Mouse (Mus musculus): ENCODE results near the gene Pik3ap1. TPM values are rescaled to one million over a fixed set of nuclear protein-coding genes. Genes with fewer than 3 reads are reported as not detected.

Pik3ap1 gene
- polyA plus RNA-seq, 1 experiment from 2014 or later = 1.6 TPM

DNA sequence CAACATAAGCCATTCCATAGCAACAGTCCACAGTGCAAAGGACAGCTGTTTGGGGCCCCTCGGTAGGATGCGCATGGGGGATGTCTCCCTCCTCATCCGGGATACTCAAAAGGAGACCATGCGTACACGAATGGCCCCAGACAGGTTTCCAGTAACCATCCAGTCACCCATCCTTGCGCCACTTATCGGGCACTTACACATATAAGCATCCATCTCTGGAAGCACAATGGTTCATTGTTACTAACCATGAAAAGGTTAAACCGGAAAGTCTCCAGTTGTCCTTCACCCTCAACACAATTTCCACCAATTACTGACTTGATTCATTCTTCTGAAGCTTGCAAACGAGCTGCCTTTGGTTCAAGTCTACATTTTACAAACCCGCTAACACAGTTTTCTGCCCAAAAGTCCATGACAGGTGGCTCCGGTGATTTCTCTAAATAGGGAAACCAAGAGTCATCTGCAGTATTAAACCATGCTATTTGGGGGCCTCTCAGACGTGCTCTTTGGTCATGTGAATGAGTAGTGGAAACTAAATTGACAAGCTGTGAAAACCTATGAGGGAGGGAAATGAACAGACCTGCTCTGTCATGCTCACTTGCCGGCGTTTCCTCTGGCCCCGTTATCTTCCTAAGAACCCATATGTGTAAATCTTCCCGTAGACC lies 18.6 kb downstream of the Pik3ap1 start:
- no peaks in the 10 kb centered on the region for H3K27me3 ChIP-seq (replicated peaks)
- no peak for ATAC-seq (ENCODE audit: low FRiP score)
- H3K9me3 ChIP-seq (replicated peaks) = no peaks in the 10 kb centered on the region
- H3K27ac ChIP-seq (replicated peaks) = no peak overlapping the region
- no peaks in the 10 kb centered on the region for H3K36me3 ChIP-seq
- no peaks in the 10 kb centered on the region for H3K4me1 ChIP-seq
- H3K9ac ChIP-seq (replicated peaks) = no peak overlapping the region
- 89% methylated on average over 16 of the region's 16 CpGs for WGBS
- H3K4me2 ChIP-seq = no peak overlapping the region
- no peak overlapping the region for H3K4me3 ChIP-seq (replicated peaks)

- no peak overlapping the region for H3K4me2 ChIP-seq
- ATAC-seq (ENCODE audit: low FRiP score) = no peak
- no peak overlapping the region for H3K4me3 ChIP-seq (replicated peaks)
- H3K9ac ChIP-seq (replicated peaks) = no peak overlapping the region
- H3K4me1 ChIP-seq = no peaks in the 10 kb centered on the region
- H3K27me3 ChIP-seq (replicated peaks) = no peaks in the 10 kb centered on the region
- H3K36me3 ChIP-seq = no peaks in the 10 kb centered on the region
- H3K9me3 ChIP-seq (replicated peaks) = no peaks in the 10 kb centered on the region
- no peak overlapping the region for H3K27ac ChIP-seq (replicated peaks)
- 89% methylated on average over 5 of the region's 5 CpGs for WGBS
Measured at GRCm38 (mm10) chr19:41365570-41365969, 19.3 kb downstream of the Pik3ap1 start.

GRCm38 (mm10) chr19:41364509-41364908 lies 20.4 kb downstream of the Pik3ap1 start:
- Histone ChIP-seq H3K9ac (replicated peaks) (no peak overlapping the region), H3K4me2 (no peak overlapping the region), H3K36me3 (no peaks in the 10 kb centered on the region), H3K27ac (replicated peaks) (no peak overlapping the region), H3K27me3 (replicated peaks) (no peaks in the 10 kb centered on the region), H3K4me1 (no peaks in the 10 kb centered on the region), H3K4me3 (replicated peaks) (no peak overlapping the region), H3K9me3 (replicated peaks) (no peaks in the 10 kb centered on the region)
- 84% methylated on average over 3 of the region's 3 CpGs for WGBS
- ATAC-seq (ENCODE audit: low FRiP score) = no peak

- WGBS = 90% methylated on average over 2 of the region's 2 CpGs
- Histone ChIP-seq H3K27me3 (replicated peaks) (no peaks in the 10 kb centered on the region), H3K9ac (replicated peaks) (no peak overlapping the region), H3K4me2 (no peak overlapping the region), H3K4me1 (no peaks in the 10 kb centered on the region), H3K36me3 (no peaks in the 10 kb centered on the region), H3K4me3 (replicated peaks) (no peak overlapping the region), H3K27ac (replicated peaks) (no peak overlapping the region), H3K9me3 (replicated peaks) (no peaks in the 10 kb centered on the region)
- ATAC-seq (ENCODE audit: low FRiP score) = no peak
Measured at GRCm38 (mm10) chr19:41362963-41363362, 21.9 kb downstream of the Pik3ap1 start.

GRCm38 (mm10) chr19:41360459-41360858 lies 24.4 kb downstream of the Pik3ap1 start:
- ATAC-seq (ENCODE audit: low FRiP score) = no peak
- Histone ChIP-seq H3K27ac (replicated peaks) (no peak overlapping the region), H3K4me1 (no peaks in the 10 kb centered on the region), H3K27me3 (replicated peaks) (no peaks in the 10 kb centered on the region), H3K9me3 (replicated peaks) (no peaks in the 10 kb centered on the region), H3K36me3 (no peaks in the 10 kb centered on the region), H3K4me2 (no peak overlapping the region), H3K9ac (replicated peaks) (no peak overlapping the region), H3K4me3 (replicated peaks) (no peak overlapping the region)
- WGBS = 12% methylated on average over 2 of the region's 2 CpGs

DNA sequence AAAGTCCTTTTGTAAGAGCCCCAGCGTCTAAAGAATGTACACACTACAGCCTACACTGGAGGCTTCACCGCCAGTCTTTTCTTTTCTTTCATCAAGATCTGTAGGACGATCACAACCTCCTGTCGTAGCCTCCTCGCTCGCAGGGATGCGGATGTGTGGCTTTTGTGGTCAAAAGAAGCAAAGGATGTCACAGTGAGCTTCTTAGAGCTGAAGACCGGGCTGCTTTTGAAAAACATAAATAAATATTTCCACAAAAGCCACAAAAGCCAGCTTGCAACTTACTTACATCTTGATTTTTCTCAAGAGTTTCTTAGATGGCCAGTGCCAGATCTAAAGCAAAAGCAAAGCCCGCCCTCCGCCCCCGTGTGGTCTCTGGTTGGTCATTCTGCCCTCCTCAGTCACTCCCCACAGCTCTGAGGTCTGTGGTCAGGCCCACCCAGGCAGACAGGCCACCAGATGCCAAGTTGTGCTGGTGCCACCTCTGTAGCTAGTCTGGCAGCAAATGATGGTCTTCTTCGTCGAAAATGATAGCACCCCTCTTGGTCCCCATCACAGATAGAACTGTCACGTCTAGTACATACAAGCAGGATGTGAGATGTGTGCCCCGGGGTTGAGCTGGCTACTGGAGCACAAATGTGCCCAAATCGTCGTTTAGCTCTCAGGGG lies 30.5 kb downstream of the Pik3ap1 start:
- H3K9me3 ChIP-seq (replicated peaks) = no peaks in the 10 kb centered on the region
- H3K27me3 ChIP-seq (replicated peaks) = no peaks in the 10 kb centered on the region
- H3K9ac ChIP-seq (replicated peaks) = no peak overlapping the region
- ATAC-seq (ENCODE audit: low FRiP score) = no peak
- H3K4me2 ChIP-seq = no peak overlapping the region
- 86% methylated on average over 17 of the region's 17 CpGs for WGBS
- no peak overlapping the region for H3K27ac ChIP-seq (replicated peaks)
- no peak overlapping the region for H3K4me3 ChIP-seq (replicated peaks)
- no peaks in the 10 kb centered on the region for H3K4me1 ChIP-seq
- H3K36me3 ChIP-seq = no peaks in the 10 kb centered on the region

GRCm38 (mm10) chr19:41349624-41350023 lies 35.3 kb downstream of the Pik3ap1 start:
- no peak overlapping the region for H3K4me3 ChIP-seq (replicated peaks)
- H3K4me2 ChIP-seq = no peak overlapping the region
- no peaks in the 10 kb centered on the region for H3K27me3 ChIP-seq (replicated peaks)
- no peak for ATAC-seq (ENCODE audit: low FRiP score)
- H3K9ac ChIP-seq (replicated peaks) = no peak overlapping the region
- no peaks in the 10 kb centered on the region for H3K36me3 ChIP-seq
- H3K4me1 ChIP-seq = peaks cover 19% of the 10 kb centered on the region
- no peak overlapping the region for H3K27ac ChIP-seq (replicated peaks)
- H3K9me3 ChIP-seq (replicated peaks) = no peaks in the 10 kb centered on the region
- WGBS = 93% methylated on average over 3 of the region's 3 CpGs

DNA sequence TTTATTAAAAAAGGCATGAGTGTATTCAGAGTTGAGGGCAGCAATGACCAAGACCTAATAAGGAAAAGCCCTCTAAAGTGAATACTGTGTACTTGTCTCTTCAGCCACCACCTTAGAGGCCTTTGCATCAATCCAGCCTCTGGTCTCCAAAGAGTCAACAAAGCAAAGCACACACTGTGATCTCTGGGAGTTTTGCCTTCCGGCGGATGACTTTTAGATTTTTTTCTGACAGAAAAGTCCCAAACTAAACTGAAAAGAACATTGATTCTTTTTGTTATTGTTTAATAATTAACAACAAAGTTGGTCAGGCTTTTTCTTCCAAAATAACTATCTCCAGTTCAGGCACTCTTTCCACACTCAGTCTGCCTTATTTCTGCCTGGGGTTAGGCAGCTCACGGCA lies 36.7 kb downstream of the Pik3ap1 start:
- 93% methylated on average over 3 of the region's 3 CpGs for WGBS
- ATAC-seq (ENCODE audit: low FRiP score) = no peak
- no peak overlapping the region for H3K4me3 ChIP-seq (replicated peaks)
- peaks cover 20% of the 10 kb centered on the region for H3K4me1 ChIP-seq
- no peak overlapping the region for H3K9ac ChIP-seq (replicated peaks)
- no peak overlapping the region for H3K27ac ChIP-seq (replicated peaks)
- H3K9me3 ChIP-seq (replicated peaks) = no peaks in the 10 kb centered on the region
- no peaks in the 10 kb centered on the region for H3K27me3 ChIP-seq (replicated peaks)
- no peaks in the 10 kb centered on the region for H3K36me3 ChIP-seq
- no peak overlapping the region for H3K4me2 ChIP-seq

DNA sequence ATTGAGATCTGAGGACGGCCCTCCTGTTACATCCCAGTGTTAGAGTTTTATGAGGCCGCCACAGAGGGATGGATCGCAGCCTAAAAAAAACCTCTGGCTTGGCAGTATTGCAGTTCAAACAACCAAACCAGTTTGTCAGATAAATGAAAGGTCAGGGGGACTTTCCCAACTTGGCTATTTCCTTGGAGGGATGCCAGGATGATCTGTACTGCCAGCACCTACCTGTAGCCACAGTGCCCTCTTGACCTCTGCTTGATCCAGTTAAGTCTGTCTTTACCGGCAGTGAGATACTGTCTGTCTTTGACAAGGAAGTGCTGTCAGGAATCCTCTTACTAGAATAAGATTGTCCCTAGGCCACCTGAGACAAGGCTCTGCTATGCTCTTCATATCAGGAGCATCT lies 37.6 kb downstream of the Pik3ap1 start:
- H3K27me3 ChIP-seq (replicated peaks) = no peaks in the 10 kb centered on the region
- ATAC-seq (ENCODE audit: low FRiP score) = no peak
- H3K9me3 ChIP-seq (replicated peaks) = no peaks in the 10 kb centered on the region
- H3K27ac ChIP-seq (replicated peaks) = no peak overlapping the region
- peaks cover 20% of the 10 kb centered on the region for H3K4me1 ChIP-seq
- 81% methylated on average over 4 of the region's 4 CpGs for WGBS
- no peak overlapping the region for H3K9ac ChIP-seq (replicated peaks)
- no peaks in the 10 kb centered on the region for H3K36me3 ChIP-seq
- H3K4me2 ChIP-seq = no peak overlapping the region
- H3K4me3 ChIP-seq (replicated peaks) = no peak overlapping the region

GRCm38 (mm10) chr19:41346099-41346850 lies 38.6 kb downstream of the Pik3ap1 start:
- Histone ChIP-seq H3K4me2 (no peak overlapping the region), H3K27ac (replicated peaks) (no peak overlapping the region), H3K9me3 (replicated peaks) (no peaks in the 10 kb centered on the region), H3K9ac (replicated peaks) (no peak overlapping the region), H3K27me3 (replicated peaks) (no peaks in the 10 kb centered on the region), H3K4me3 (replicated peaks) (no peak overlapping the region), H3K36me3 (no peaks in the 10 kb centered on the region), H3K4me1 (peaks cover 20% of the 10 kb centered on the region)
- ATAC-seq (ENCODE audit: low FRiP score) = no peak
- 44% methylated on average over 11 of the region's 11 CpGs for WGBS

GRCm38 (mm10) chr19:41345028-41345741 lies 39.7 kb downstream of the Pik3ap1 start:
- Histone ChIP-seq H3K4me3 (replicated peaks) (no peak overlapping the region), H3K4me2 (no peak overlapping the region), H3K9me3 (replicated peaks) (no peaks in the 10 kb centered on the region), H3K27ac (replicated peaks) (no peak overlapping the region), H3K9ac (replicated peaks) (no peak overlapping the region), H3K4me1 (peaks cover 20% of the 10 kb centered on the region), H3K36me3 (no peaks in the 10 kb centered on the region), H3K27me3 (replicated peaks) (no peaks in the 10 kb centered on the region)
- ATAC-seq (ENCODE audit: low FRiP score) = no peak
- 27% methylated on average over 11 of the region's 11 CpGs for WGBS

Measured in neural tube, embryonic 15.5 days (tissue).